Mouse (Mus musculus) liver, embryonic 14.5 days (tissue): Measurements from ENCODE around the gene Sbf2. TPM values are rescaled to one million over a fixed set of nuclear protein-coding genes. Genes with fewer than 3 reads are reported as not detected.
"Not testable (repeated sequence)": the region's sequence is repeated elsewhere in the genome, so short reads cannot be mapped to it uniquely, and the experiment has no call there.

Source experiments
- ATAC-seq: fragments of 200-750 bp; cut with Nextera tagmentation; 2 replicates; pipeline ENCODE4 v1.8.0; 2017; ENCODE audit warnings: moderate number of reproducible peaks, mild to moderate bottlenecking, moderate library complexity; ENCODE audit not compliant: insufficient read depth
- DNase-seq, 3 experiments: peaks; one replicate each; pipeline ENCODE4 v3.0.0-alpha.2; 2012 to 2013; ENCODE audit warnings: low read depth in 3 of 3, low spot score in 3 of 3
- H3K27ac ChIP-seq: fragments of 300-500 bp; sonication (generic); 2 replicates; pipeline ENCODE4 v1.5.1; 2014; ENCODE audit warnings: moderate library complexity, mild to moderate bottlenecking, control low read depth, inconsistent platforms
- H3K27me3 ChIP-seq: fragments of 300-500 bp; sonication (generic); 2 replicates; pipeline ENCODE4 v1.6.1; 2014; ENCODE audit warnings: mild to moderate bottlenecking, low read length, moderate library complexity; ENCODE audit not compliant: control insufficient read depth, insufficient read depth
- H3K36me3 ChIP-seq: fragments of 300-500 bp; sonication (generic); replicated peaks from 2 replicates; pipeline ENCODE4 v1.6.1; 2014; ENCODE audit warnings: low read depth; ENCODE audit not compliant: control insufficient read depth, insufficient read depth
- H3K4me1 ChIP-seq, 2 experiments: fragments of 200-500 bp in 1 of 2; fragments of 300-500 bp in 1 of 2; sonication (generic) in 1 of 2; replicated peaks; 2 replicates each; pipeline ENCODE4 v1.6.1; 2012 to 2014; ENCODE audit warnings: antibody characterized with exemption in 1 of 2, inconsistent platforms in 1 of 2, low read length in 1 of 2; ENCODE audit not compliant: control insufficient read depth in 2 of 2, insufficient read depth in 2 of 2
- H3K4me2 ChIP-seq: fragments of 300-500 bp; sonication (generic); 2 replicates; pipeline ENCODE4 v1.6.1; 2014; ENCODE audit warnings: low read depth, mild to moderate bottlenecking, control low read depth, moderate library complexity
- H3K4me3 ChIP-seq, 2 experiments: fragments of 200-500 bp in 1 of 2; fragments of 300-500 bp in 1 of 2; sonication (generic) in 1 of 2; 2 replicates each; pipeline ENCODE4 v1.5.1; 2012 to 2014; ENCODE audit warnings: low read depth in 2 of 2, low read length in 2 of 2, mild to moderate bottlenecking in 2 of 2, control low read depth in 1 of 2, inconsistent platforms in 1 of 2, moderate library complexity in 1 of 2; ENCODE audit not compliant: insufficient read depth in 1 of 2
- H3K9ac ChIP-seq: fragments of 300-500 bp; sonication (generic); replicated peaks from 2 replicates; pipeline ENCODE4 v1.6.1; 2014; ENCODE audit warnings: mild to moderate bottlenecking, control low read depth, moderate library complexity
- H3K9me3 ChIP-seq: fragments of 300-500 bp; sonication (generic); 2 replicates; pipeline ENCODE4 v1.6.1; 2016; ENCODE audit warnings: low read length, mixed read lengths; ENCODE audit not compliant: control insufficient read depth
- CTCF ChIP-seq: IDR thresholded peaks from 2 replicates; pipeline ENCODE4 v1.5.1; 2016; ENCODE audit warnings: antibody characterized with exemption, low read depth, control low read depth
- EP300 ChIP-seq: IDR thresholded peaks from 2 replicates; pipeline ENCODE4 v1.6.1; 2016; ENCODE audit warnings: antibody characterized with exemption, low read depth
- WGBS: fragments of 180-500 bp; shearing (Covaris S2); extraction: QIAGEN DNeasy Blood & Tissue Kit; methylation state at CpG from one replicate; pipeline ENCODE4 v1.1.7; 2014; ENCODE audit not compliant: insufficient replicate concordance; 5-methylcytosine and 5-hydroxymethylcytosine counted together
- polyA plus RNA-seq, 2 experiments: library from polyadenylated mRNA; depleted of rRNA in 1 of 2; stranded (reverse) in 1 of 2; unstranded in 1 of 2; fragments of >200 nt; fragmentation: Nextera tagmentation in 1 of 2; extraction: Ambion mirVana in 1 of 2; gene quantifications; 2 replicates each; pipeline versions ENCODE4 v1.2.1 to v1.2.3; 2012 to 2014

Gene Sbf2
- polyA plus RNA-seq, 2 experiments: 2.9 to 3.3 TPM

- DNase-seq (no peak), ATAC-seq (no peak)
- H3K4me1 ChIP-seq: no peaks in the 10 kb centered on the region
- H3K4me3 ChIP-seq: no peak overlapping the region
- no peak overlapping the region for H3K4me2 ChIP-seq
- no peaks in the 10 kb centered on the region for H3K27me3 ChIP-seq
- H3K9ac ChIP-seq: no peak overlapping the region
- 73% methylated on average over 1 of the region's 1 CpGs for WGBS
- no peaks in the 10 kb centered on the region for H3K9me3 ChIP-seq
- H3K36me3 ChIP-seq: no peaks in the 10 kb centered on the region
- TF ChIP-seq CTCF (no peak), EP300 (no peak)
- H3K27ac ChIP-seq: no peak overlapping the region
Observed at GRCm38 (mm10) chr7:110597141-110597540, 17.6 kb downstream of the Sbf2 start.

- H3K27ac ChIP-seq, DNase-seq, ATAC-seq, H3K9ac ChIP-seq, H3K4me2 ChIP-seq, H3K4me1 ChIP-seq, H3K27me3 ChIP-seq, H3K9me3 ChIP-seq, H3K36me3 ChIP-seq, H3K4me3 ChIP-seq: not testable (repeated sequence)
- 50% methylated on average over 3 of the region's 3 CpGs for WGBS
Observed at GRCm38 (mm10) chr7:110593991-110594390, 20.7 kb downstream of the Sbf2 start.

- no peak for ATAC-seq
- Histone ChIP-seq H3K9ac (no peak overlapping the region), H3K4me1 (no peaks in the 10 kb centered on the region), H3K27me3 (no peaks in the 10 kb centered on the region), H3K4me3 (no peak overlapping the region), H3K27ac (no peak overlapping the region), H3K36me3 (no peaks in the 10 kb centered on the region), H3K9me3 (no peaks in the 10 kb centered on the region), H3K4me2 (no peak overlapping the region)
- TF ChIP-seq CTCF: no peak
- no peak for TF ChIP-seq EP300
- no peak for DNase-seq
- 48% methylated on average over 1 of the region's 1 CpGs for WGBS
Observed at GRCm38 (mm10) chr7:110587721-110588120, 27.0 kb downstream of the Sbf2 start.

- no peak overlapping the region for H3K27ac ChIP-seq
- no peak overlapping the region for H3K9ac ChIP-seq
- 61% methylated on average over 2 of the region's 2 CpGs for WGBS
- TF ChIP-seq CTCF (no peak), EP300 (no peak)
- no peaks in the 10 kb centered on the region for H3K4me1 ChIP-seq
- no peaks in the 10 kb centered on the region for H3K27me3 ChIP-seq
- no peaks in the 10 kb centered on the region for H3K9me3 ChIP-seq
- DNase-seq (no peak), ATAC-seq (no peak)
- no peaks in the 10 kb centered on the region for H3K36me3 ChIP-seq
- H3K4me3 ChIP-seq: no peak overlapping the region
- no peak overlapping the region for H3K4me2 ChIP-seq
Observed at GRCm38 (mm10) chr7:110585250-110585649, 29.5 kb downstream of the Sbf2 start.

GRCm38 (mm10) chr7:110584159-110584558 is 30.6 kb downstream of the Sbf2 start:
- Histone ChIP-seq H3K4me1 (no peaks in the 10 kb centered on the region), H3K4me3 (no peak overlapping the region), H3K36me3 (no peaks in the 10 kb centered on the region), H3K27me3 (no peaks in the 10 kb centered on the region), H3K4me2 (no peak overlapping the region), H3K27ac (no peak overlapping the region), H3K9ac (no peak overlapping the region), H3K9me3 (no peaks in the 10 kb centered on the region)
- TF ChIP-seq EP300 (no peak), CTCF (no peak)
- 44% methylated on average over 2 of the region's 2 CpGs for WGBS
- DNase-seq (no peak), ATAC-seq (no peak)

- Histone ChIP-seq H3K4me2 (no peak overlapping the region), H3K4me1 (no peaks in the 10 kb centered on the region), H3K9ac (no peak overlapping the region), H3K36me3 (no peaks in the 10 kb centered on the region), H3K27me3 (no peaks in the 10 kb centered on the region), H3K9me3 (no peaks in the 10 kb centered on the region), H3K4me3 (no peak overlapping the region), H3K27ac (no peak overlapping the region)
- ATAC-seq (no peak), DNase-seq (no peak)
- 58% methylated on average over 3 of the region's 3 CpGs for whole genome bisulfite sequencing
- TF ChIP-seq CTCF (no peak), EP300 (no peak)
Observed at GRCm38 (mm10) chr7:110583705-110584104, 31.0 kb downstream of the Sbf2 start.
